30 mouse cellular contexts compared by ENCODE assay signal in genomic region chr6:62719541-62720155, GRCm38 (mm10).
"Had no signal": no experiment of that assay in that cellular context is flagged by ENCODE, and none has a peak within 500 bp of the region (broad histone marks: within the 10 kb centered on the region; RNA-seq: fewer than 3 reads in every experiment).

No protein-coding gene starts in this region.

- ATAC-seq: liver, embryonic 12.5 days; liver, postnatal 0 days; midbrain, embryonic 13.5 days; midbrain, embryonic 15.5 days; midbrain, embryonic 16.5 days had no signal

- DNase-seq: layer of hippocampus, postnatal 36 days; left cerebral cortex, postnatal 4 days; liver; liver, embryonic 13.5 days; liver, postnatal 0 days; lung, adult 18-20 months; lung, adult 2 months; lung, postnatal 14 days; lung, postnatal 36 days; lung, postnatal 4 days; midbrain, embryonic 14.5 days had no signal

- H3K4me3 ChIP-seq: left cerebral cortex, adult 2 months; limb, embryonic 10.5 days; limb, embryonic 12.5 days; limb, embryonic 13.5 days; limb, embryonic 15.5 days; liver, embryonic 12.5 days; liver, embryonic 13.5 days; liver, embryonic 15.5 days; megakaryocyte, embryonic 14.5 days; midbrain, embryonic 10.5 days; midbrain, embryonic 12.5 days; midbrain, embryonic 13.5 days; midbrain, embryonic 15.5 days; myocyte; neural tube, embryonic 12.5 days had no signal

- H3K9ac ChIP-seq: limb, embryonic 12.5 days; limb, embryonic 13.5 days; limb, embryonic 15.5 days; liver, embryonic 12.5 days; liver, embryonic 13.5 days; liver, embryonic 14.5 days; liver, embryonic 15.5 days; liver, postnatal 0 days; midbrain, embryonic 12.5 days; midbrain, embryonic 13.5 days; midbrain, embryonic 15.5 days; neural tube, embryonic 12.5 days had no signal

- H3K36me3 ChIP-seq: limb, embryonic 10.5 days; limb, embryonic 12.5 days; limb, embryonic 13.5 days; limb, embryonic 15.5 days; liver, embryonic 12.5 days; liver, embryonic 13.5 days; liver, embryonic 15.5 days; midbrain, embryonic 10.5 days; midbrain, embryonic 12.5 days; midbrain, embryonic 13.5 days; midbrain, embryonic 15.5 days; neural tube, embryonic 12.5 days had no signal

- H3K4me1 ChIP-seq: limb, embryonic 10.5 days; limb, embryonic 12.5 days; limb, embryonic 13.5 days; limb, embryonic 15.5 days; liver, embryonic 12.5 days; liver, embryonic 13.5 days; liver, embryonic 15.5 days; megakaryocyte, embryonic 14.5 days; midbrain, embryonic 10.5 days; midbrain, embryonic 12.5 days; midbrain, embryonic 13.5 days; midbrain, embryonic 15.5 days had no signal

- H3K27ac ChIP-seq: left cerebral cortex, adult 2 months; limb, embryonic 10.5 days; limb, embryonic 12.5 days; limb, embryonic 13.5 days; limb, embryonic 15.5 days; liver, embryonic 12.5 days; liver, embryonic 13.5 days; liver, embryonic 14.5 days; liver, embryonic 15.5 days; macrophage; midbrain, embryonic 10.5 days; midbrain, embryonic 12.5 days; midbrain, embryonic 13.5 days; midbrain, embryonic 15.5 days; neural tube, embryonic 12.5 days had no signal

- H3K27me3 ChIP-seq: limb, embryonic 12.5 days; limb, embryonic 13.5 days; limb, embryonic 15.5 days; liver, embryonic 12.5 days; liver, embryonic 13.5 days; liver, embryonic 15.5 days; megakaryocyte, embryonic 14.5 days; midbrain, embryonic 12.5 days; midbrain, embryonic 13.5 days; midbrain, embryonic 15.5 days; neural tube, embryonic 12.5 days had no signal

- H3K4me2 ChIP-seq: limb, embryonic 12.5 days; limb, embryonic 13.5 days; limb, embryonic 15.5 days; liver, embryonic 11.5 days; liver, embryonic 12.5 days; liver, embryonic 13.5 days; liver, embryonic 15.5 days; midbrain, embryonic 11.5 days; midbrain, embryonic 12.5 days; midbrain, embryonic 13.5 days; midbrain, embryonic 15.5 days; neural tube, embryonic 12.5 days had no signal

- H3K9me3 ChIP-seq: limb, embryonic 10.5 days; limb, embryonic 12.5 days; limb, embryonic 13.5 days; limb, embryonic 15.5 days; liver, embryonic 12.5 days; liver, embryonic 13.5 days; liver, embryonic 15.5 days; megakaryocyte, embryonic 14.5 days; midbrain, embryonic 10.5 days; midbrain, embryonic 12.5 days; midbrain, embryonic 13.5 days; midbrain, embryonic 15.5 days; neural tube, embryonic 12.5 days had no signal
